Mouse (Mus musculus): Measurements from ENCODE around the gene Pgm2l1.

DNA sequence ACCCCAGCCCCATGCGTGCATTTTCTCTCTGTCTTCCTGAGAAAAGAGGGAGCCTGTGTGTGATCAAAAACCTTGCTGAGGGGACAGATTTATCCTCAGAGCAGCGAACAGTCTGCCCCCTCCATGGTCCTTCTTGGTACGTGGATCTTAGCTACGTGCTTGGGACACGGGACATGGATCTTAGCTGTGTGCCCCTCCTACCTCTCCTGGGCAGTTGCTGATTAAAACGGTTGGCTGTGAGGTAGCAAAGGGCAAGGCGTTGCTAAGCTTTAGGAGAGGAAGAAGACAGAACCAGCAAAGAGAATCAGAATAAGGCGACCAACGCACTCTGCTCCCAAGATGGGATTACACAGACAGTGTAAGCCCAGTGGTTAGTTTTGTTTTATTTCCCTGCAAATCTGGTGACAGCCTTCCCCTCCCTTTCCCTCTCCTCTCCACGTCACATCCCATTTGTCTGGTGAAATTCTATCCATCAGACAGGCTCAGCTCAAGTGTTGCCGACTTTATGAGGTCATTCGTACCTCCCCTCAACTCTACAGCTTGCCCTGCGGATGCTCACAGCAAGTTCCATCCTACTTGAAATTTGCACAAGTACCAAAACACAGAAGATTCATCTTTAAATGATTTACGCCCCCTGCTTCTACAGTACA lies 71.8 kb downstream of the Pgm2l1 start:
- TF ChIP-seq CTCF (IDR thresholded peaks at IDR 0.05; ENCODE audit: borderline replicate concordance, insufficient read depth, low read depth, low read length) (no peak), POLR2A (IDR thresholded peaks at IDR 0.05; ENCODE audit: borderline replicate concordance, insufficient read depth, low read length) (no peak)
